Mouse (Mus musculus): Measurements from ENCODE around the gene Sorcs3.

GRCm38 (mm10) chr19:48756831-48757230 lies 551.0 kb downstream of the Sorcs3 start:
- TF ChIP-seq CTCF (IDR thresholded peaks at IDR 0.05; ENCODE audit: low read depth) (no peak), EP300 (IDR thresholded peaks at IDR 0.05; ENCODE audit: low read depth) (no peak)

All from heart, postnatal 0 days (tissue).